In the genomic region with DNA sequence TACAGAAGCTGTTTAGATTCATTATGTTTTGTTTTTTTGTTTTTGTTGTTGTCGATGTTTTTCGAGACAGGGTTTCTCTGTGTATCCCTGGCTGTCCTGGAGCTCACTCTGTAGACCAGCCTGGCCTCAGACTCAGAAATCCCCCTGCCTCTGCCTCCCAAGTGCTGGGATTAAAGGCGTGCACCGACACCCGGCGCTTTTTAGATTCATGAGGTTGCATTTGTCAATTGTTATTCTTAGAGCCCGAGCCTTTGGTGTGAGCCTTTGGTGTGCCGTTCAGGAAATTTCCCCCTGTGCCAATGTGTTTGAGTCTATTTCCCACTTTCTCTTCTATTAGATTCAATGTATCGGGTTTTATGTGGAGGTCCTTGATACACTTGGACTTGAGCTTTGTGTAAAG, we compare ENCODE assay signal across 17 mouse cellular contexts.
"Had no signal": no experiment of that assay in that cellular context is flagged by ENCODE, and none has a peak within 500 bp of the region (broad histone marks: within the 10 kb centered on the region; RNA-seq: fewer than 3 reads in every experiment).

No protein-coding gene starts in this region.

- H3K27me3 ChIP-seq: neural tube, embryonic 13.5 days; neural tube, embryonic 15.5 days had no signal

- H3K27ac ChIP-seq: midbrain, embryonic 10.5 days; neural tube, embryonic 13.5 days; neural tube, embryonic 15.5 days had no signal

- H3K4me3 ChIP-seq: midbrain, embryonic 10.5 days; myocyte; neural tube, embryonic 13.5 days; neural tube, embryonic 15.5 days had no signal

- H3K9me3 ChIP-seq: neural tube, embryonic 15.5 days had no signal

- DNase-seq: lung, adult 18-20 months; lung, embryonic 14.5 days; lung, postnatal 10 days; lung, postnatal 4 days; midbrain, embryonic 14.5 days; retina, postnatal 1 day; right cerebral cortex, adult 18-20 months; right cerebral cortex, postnatal 25 days; right cerebral cortex, postnatal 4 days; spleen, adult 18-20 months; thymus, adult 18-20 months; thymus, postnatal 14 days; thymus, postnatal 36 days had no signal
